Mouse (Mus musculus) liver, postnatal 0 days (tissue): Measurements from ENCODE around the gene Ppfia4. TPM values are rescaled to one million over a fixed set of nuclear protein-coding genes. Genes with fewer than 3 reads are reported as not detected.

Source experiments
- ATAC-seq: fragments of 200-750 bp; cut with Nextera tagmentation; 2 replicates; pipeline ENCODE4 v1.8.0; 2017; ENCODE audit warnings: mild to moderate bottlenecking, moderate library complexity
- DNase-seq: peaks from one replicate; pipeline ENCODE4 v3.0.0-alpha.2; 2016
- H3K27ac ChIP-seq: fragments of 300-500 bp; sonication (generic); 2 replicates; pipeline ENCODE4 v1.5.1; 2014; ENCODE audit warnings: antibody characterized with exemption, moderate library complexity, mild to moderate bottlenecking, low read depth
- H3K27me3 ChIP-seq: fragments of 300-500 bp; sonication (generic); 2 replicates; pipeline ENCODE4 v1.6.1; 2014; ENCODE audit warnings: low read length, control low read depth, mixed read lengths; ENCODE audit not compliant: insufficient read depth
- H3K36me3 ChIP-seq: fragments of 300-500 bp; sonication (generic); replicated peaks from 2 replicates; pipeline ENCODE4 v1.6.1; 2014; ENCODE audit warnings: mild to moderate bottlenecking, control low read depth, low read length, moderate library complexity, mixed read lengths; ENCODE audit not compliant: insufficient read depth
- H3K4me1 ChIP-seq: fragments of 300-500 bp; sonication (generic); 2 replicates; pipeline ENCODE4 v1.6.1; 2014; ENCODE audit warnings: antibody characterized with exemption, mild to moderate bottlenecking, control low read depth; ENCODE audit not compliant: insufficient read depth
- H3K4me2 ChIP-seq: fragments of 300-500 bp; sonication (generic); 2 replicates; pipeline ENCODE4 v1.6.1; 2014; ENCODE audit warnings: low read depth, mild to moderate bottlenecking, low read length, moderate library complexity, mixed read lengths
- H3K4me3 ChIP-seq: fragments of 300-500 bp; sonication (generic); 2 replicates; pipeline ENCODE4 v1.5.1; 2014; ENCODE audit warnings: low read depth, low read length
- H3K9ac ChIP-seq: fragments of 300-500 bp; sonication (generic); replicated peaks from 2 replicates; pipeline ENCODE4 v1.6.1; 2014; ENCODE audit warnings: mild to moderate bottlenecking, moderate library complexity
- H3K9me3 ChIP-seq: fragments of 300-500 bp; sonication (generic); 2 replicates; pipeline ENCODE4 v1.6.1; 2016; ENCODE audit warnings: mild to moderate bottlenecking, control low read depth, low read length, mixed read lengths
- CTCF ChIP-seq: sonication (generic); IDR thresholded peaks from 2 replicates; pipeline ENCODE4 v1.5.1; 2016; ENCODE audit warnings: antibody characterized with exemption, low read depth
- EP300 ChIP-seq: IDR thresholded peaks from 2 replicates; pipeline ENCODE4 v1.6.1; 2016; ENCODE audit warnings: antibody characterized with exemption, low read depth, mild to moderate bottlenecking
- WGBS: fragments of 180-500 bp; shearing (Covaris S2); extraction: QIAGEN DNeasy Blood & Tissue Kit; methylation state at CpG from one replicate; pipeline ENCODE4 v1.1.7; 2014; ENCODE audit not compliant: insufficient replicate concordance; 5-methylcytosine and 5-hydroxymethylcytosine counted together
- polyA plus RNA-seq: library from polyadenylated mRNA; unstranded; fragments of >200 nt; fragmentation: Nextera tagmentation; extraction: Ambion mirVana; gene quantifications from 2 replicates; pipeline ENCODE4 v1.2.1, GENCODE M21; 2015

Gene Ppfia4
- polyA plus RNA-seq, 1 experiment from 2014 or later, result 1.6 TPM

DNA sequence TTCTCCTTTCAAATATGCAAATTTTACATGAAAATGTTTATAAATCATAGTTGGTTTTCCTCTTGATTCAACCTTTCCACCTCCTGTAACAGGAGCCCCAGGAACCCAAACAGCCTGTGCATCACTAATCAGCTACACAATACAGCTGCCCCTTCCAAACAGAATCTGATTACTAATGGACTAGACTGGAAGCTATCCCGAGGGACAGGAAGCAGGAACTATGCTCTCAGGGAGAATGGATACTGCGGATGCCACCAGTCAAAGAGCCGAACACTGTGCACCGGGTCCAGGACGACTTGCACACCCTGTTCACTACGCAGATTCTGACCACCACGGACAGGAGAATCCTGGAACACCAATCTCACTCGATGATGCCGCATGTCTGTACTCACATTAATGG lies 15.1 kb upstream of the Ppfia4 start:
- H3K36me3 ChIP-seq, result peaks cover 65% of the 10 kb centered on the region
- H3K27ac ChIP-seq, result no peak overlapping the region
- WGBS, result 87% methylated on average over 9 of the region's 9 CpGs
- no peaks in the 10 kb centered on the region for H3K27me3 ChIP-seq
- no peak for DNase-seq
- H3K9me3 ChIP-seq, result no peaks in the 10 kb centered on the region
- no peak overlapping the region for H3K4me3 ChIP-seq
- H3K9ac ChIP-seq, result no peak overlapping the region
- ATAC-seq, result no peak
- peaks cover 10% of the 10 kb centered on the region for H3K4me1 ChIP-seq
- no peak overlapping the region for H3K4me2 ChIP-seq
- TF ChIP-seq CTCF (no peak), EP300 (no peak)

- no peak overlapping the region for H3K9ac ChIP-seq
- peaks cover 10% of the 10 kb centered on the region for H3K4me1 ChIP-seq
- WGBS, result 77% methylated on average over 4 of the region's 4 CpGs
- TF ChIP-seq EP300, result no peak
- no peak for TF ChIP-seq CTCF
- H3K36me3 ChIP-seq, result peaks cover 38% of the 10 kb centered on the region
- ATAC-seq (no peak; the same call in 1 of the 2 replicates), DNase-seq (no peak)
- H3K9me3 ChIP-seq, result no peaks in the 10 kb centered on the region
- no peaks in the 10 kb centered on the region for H3K27me3 ChIP-seq
- no peak overlapping the region for H3K4me3 ChIP-seq
- H3K4me2 ChIP-seq, result peak overlapping the region; percentile 72
- no peak overlapping the region for H3K27ac ChIP-seq
Observed at GRCm38 (mm10) chr1:134345075-134345474, 12.3 kb upstream of the Ppfia4 start.

DNA sequence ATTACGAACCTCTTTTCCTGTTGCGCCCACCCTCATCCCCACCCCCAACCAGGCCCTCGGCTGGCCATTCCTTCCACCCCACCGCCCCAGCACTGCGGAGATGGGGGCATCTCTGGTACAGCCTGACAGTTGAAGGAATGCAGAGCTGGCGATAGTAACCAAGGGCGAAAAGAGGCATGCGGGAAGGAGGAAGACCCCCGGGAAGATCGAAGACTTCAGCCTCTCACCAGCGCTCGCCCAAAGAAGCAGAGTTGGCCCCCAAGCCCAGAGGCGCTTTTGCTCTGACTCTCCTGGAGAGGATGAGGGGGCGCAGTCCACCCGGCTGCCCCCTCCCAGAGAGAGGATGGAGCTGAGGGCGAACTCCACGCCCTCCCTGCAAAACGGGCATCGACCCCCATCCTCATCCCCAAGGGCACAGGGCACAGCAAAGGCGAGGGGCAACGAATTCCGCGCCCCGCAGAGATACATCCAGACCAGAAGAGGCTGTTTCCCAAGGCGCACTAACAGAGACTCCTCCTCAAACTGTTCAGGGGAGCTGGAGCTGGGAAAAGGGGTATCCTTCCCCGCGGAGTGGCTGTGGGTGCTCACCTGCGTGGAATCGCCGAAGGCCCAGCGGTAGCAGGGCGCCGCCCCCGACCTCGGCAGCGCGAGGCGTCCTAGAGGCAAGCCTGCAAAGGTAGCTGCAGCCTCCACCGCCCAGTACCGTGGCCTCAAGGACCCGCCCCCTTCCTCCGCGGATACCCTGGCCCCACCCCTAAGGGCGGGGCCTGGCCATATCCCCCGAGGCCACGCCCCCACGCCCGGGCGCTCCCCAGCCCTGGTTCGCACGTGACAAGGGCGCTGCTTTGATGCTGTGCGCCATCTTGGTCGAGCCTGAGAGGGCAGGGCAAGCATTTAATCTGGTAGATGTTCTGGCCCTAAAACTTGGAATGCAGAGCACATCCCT lies 11.6 kb upstream of the Ppfia4 start:
- peaks cover 10% of the 10 kb centered on the region for H3K4me1 ChIP-seq
- peak; percentile 92 for DNase-seq
- H3K4me2 ChIP-seq, result peak overlapping the region; percentile 72
- H3K27ac ChIP-seq, result no peak overlapping the region
- TF ChIP-seq CTCF (no peak), EP300 (no peak)
- peak; percentile 90 for ATAC-seq
- no peak overlapping the region for H3K9ac ChIP-seq
- no peaks in the 10 kb centered on the region for H3K27me3 ChIP-seq
- no peaks in the 10 kb centered on the region for H3K9me3 ChIP-seq
- 0 out of 2 replicates have a peak overlapping the region, but pooled peaks have one; percentile 29 for H3K4me3 ChIP-seq
- 7% methylated on average over 47 of the region's 54 CpGs for WGBS
- peaks cover 30% of the 10 kb centered on the region for H3K36me3 ChIP-seq

- no peak for TF ChIP-seq EP300
- peaks cover 10% of the 10 kb centered on the region for H3K4me1 ChIP-seq
- WGBS, result 18% methylated on average over 2 of the region's 2 CpGs
- ATAC-seq, result no peak
- no peak overlapping the region for H3K27ac ChIP-seq
- no peaks in the 10 kb centered on the region for H3K9me3 ChIP-seq
- H3K4me2 ChIP-seq, result no peak overlapping the region
- DNase-seq, result no peak
- peaks cover 27% of the 10 kb centered on the region for H3K36me3 ChIP-seq
- H3K9ac ChIP-seq, result no peak overlapping the region
- no peak overlapping the region for H3K4me3 ChIP-seq
- H3K27me3 ChIP-seq, result no peaks in the 10 kb centered on the region
Observed at GRCm38 (mm10) chr1:134343567-134343966, 10.8 kb upstream of the Ppfia4 start.

GRCm38 (mm10) chr1:134342781-134343310 lies 10.1 kb upstream of the Ppfia4 start:
- no peak for DNase-seq
- Histone ChIP-seq H3K27me3 (no peaks in the 10 kb centered on the region), H3K4me2 (no peak overlapping the region), H3K27ac (no peak overlapping the region), H3K9ac (no peak overlapping the region), H3K4me1 (peaks cover 10% of the 10 kb centered on the region), H3K4me3 (no peak overlapping the region), H3K36me3 (peaks cover 24% of the 10 kb centered on the region), H3K9me3 (no peaks in the 10 kb centered on the region)
- no peak for ATAC-seq
- WGBS, result 83% methylated on average over 8 of the region's 8 CpGs
- TF ChIP-seq CTCF (no peak), EP300 (no peak)

- DNase-seq (no peak), ATAC-seq (no peak)
- no peak for TF ChIP-seq CTCF
- WGBS, result 64% methylated on average over 2 of the region's 2 CpGs
- Histone ChIP-seq H3K9me3 (no peaks in the 10 kb centered on the region), H3K27ac (no peak overlapping the region), H3K36me3 (peaks cover 19% of the 10 kb centered on the region), H3K4me1 (peaks cover 10% of the 10 kb centered on the region), H3K9ac (no peak overlapping the region), H3K4me3 (no peak overlapping the region), H3K4me2 (no peak overlapping the region), H3K27me3 (no peaks in the 10 kb centered on the region)
Observed at GRCm38 (mm10) chr1:134342278-134342664, 9.5 kb upstream of the Ppfia4 start.
